Mouse (Mus musculus) E14TG2a.4 (cell line): ENCODE results near the gene Aldh3b1.

Source experiments
- H3K27me3 ChIP-seq: 2 replicates; pipeline ENCODE4 v1.6.1; 2014; ENCODE audit warnings: low read length, control low read depth; ENCODE audit not compliant: insufficient read depth
- H3K36me3 ChIP-seq: 2 replicates; pipeline ENCODE4 v1.6.1; 2014; ENCODE audit warnings: low read length, control low read depth; ENCODE audit not compliant: insufficient read depth
- H3K4me1 ChIP-seq: replicated peaks from 2 replicates; pipeline ENCODE4 v1.6.1; 2014; ENCODE audit warnings: low read depth, low read length, control low read depth
- H3K4me3 ChIP-seq: replicated peaks from 2 replicates; pipeline ENCODE4 v1.5.1; 2014; ENCODE audit warnings: mild to moderate bottlenecking, low read length
- H3K9me3 ChIP-seq: 2 replicates; pipeline ENCODE4 v1.6.1; 2014; ENCODE audit warnings: low read length, control low read depth
- CTCF ChIP-seq: conservative IDR thresholded peaks from 2 replicates; pipeline ENCODE4 v1.5.1; 2014; ENCODE audit warnings: low read length
- NANOG ChIP-seq: IDR thresholded peaks from 2 replicates; pipeline ENCODE4 v1.6.1; 2014; ENCODE audit warnings: borderline replicate concordance, low read length, mixed read lengths
- POU5F1 ChIP-seq: IDR thresholded peaks from 2 replicates; pipeline ENCODE4 v1.6.1; 2014; ENCODE audit warnings: low read length, borderline replicate concordance

The Aldh3b1 gene

GRCm38 (mm10) chr19:3931716-3932115 lies 2.1 kb upstream of the Aldh3b1 start:
- no peaks in the 10 kb centered on the region for H3K36me3 ChIP-seq
- H3K4me1 ChIP-seq: peaks cover 56% of the 10 kb centered on the region
- no peaks in the 10 kb centered on the region for H3K9me3 ChIP-seq
- H3K27me3 ChIP-seq: peaks cover 27% of the 10 kb centered on the region
- no peak for TF ChIP-seq CTCF
- no peak for TF ChIP-seq POU5F1
- no peak for TF ChIP-seq NANOG
- H3K4me3 ChIP-seq: no peak overlapping the region

- H3K9me3 ChIP-seq: no peaks in the 10 kb centered on the region
- peaks cover 44% of the 10 kb centered on the region for H3K4me1 ChIP-seq
- TF ChIP-seq CTCF (no peak), POU5F1 (no peak), NANOG (no peak)
- no peaks in the 10 kb centered on the region for H3K36me3 ChIP-seq
- H3K27me3 ChIP-seq: peaks cover 14% of the 10 kb centered on the region
- peak overlapping the region; percentile 71 for H3K4me3 ChIP-seq
Observed at GRCm38 (mm10) chr19:3930262-3931057, 852 bp upstream of the Aldh3b1 start.

- TF ChIP-seq CTCF: no peak
- TF ChIP-seq POU5F1: no peak
- TF ChIP-seq NANOG: no peak
- 0 out of 2 replicates have a peak, but pooled peaks cover 4% of the 10 kb centered on the region for H3K27me3 ChIP-seq
- peak overlapping the region; percentile 71; the same call in 1 of the 2 replicates for H3K4me3 ChIP-seq
- H3K9me3 ChIP-seq: no peaks in the 10 kb centered on the region
- no peaks in the 10 kb centered on the region for H3K36me3 ChIP-seq
- peaks cover 49% of the 10 kb centered on the region for H3K4me1 ChIP-seq
Observed at GRCm38 (mm10) chr19:3928779-3929178, 829 bp downstream of the Aldh3b1 start.

- H3K27me3 ChIP-seq: 0 out of 2 replicates have a peak, but pooled peaks cover 4% of the 10 kb centered on the region
- TF ChIP-seq POU5F1: no peak
- no peak for TF ChIP-seq CTCF
- no peak for TF ChIP-seq NANOG
- peaks cover 53% of the 10 kb centered on the region for H3K4me1 ChIP-seq
- no peak overlapping the region for H3K4me3 ChIP-seq
- H3K36me3 ChIP-seq: no peaks in the 10 kb centered on the region
- no peaks in the 10 kb centered on the region for H3K9me3 ChIP-seq
Observed at GRCm38 (mm10) chr19:3927989-3928388, 1.6 kb downstream of the Aldh3b1 start.

GRCm38 (mm10) chr19:3926685-3927084 lies 2.9 kb downstream of the Aldh3b1 start:
- H3K36me3 ChIP-seq: no peaks in the 10 kb centered on the region
- TF ChIP-seq CTCF (no peak), NANOG (no peak), POU5F1 (no peak)
- H3K4me1 ChIP-seq: peaks cover 60% of the 10 kb centered on the region

GRCm38 (mm10) chr19:3926279-3926678 lies 3.3 kb downstream of the Aldh3b1 start:
- Histone ChIP-seq H3K36me3 (no peaks in the 10 kb centered on the region), H3K4me1 (peaks cover 60% of the 10 kb centered on the region), H3K4me3 (no peak overlapping the region), H3K9me3 (no peaks in the 10 kb centered on the region), H3K27me3 (0 out of 2 replicates have a peak, but pooled peaks cover 4% of the 10 kb centered on the region)
- TF ChIP-seq POU5F1: no peak
- TF ChIP-seq NANOG: no peak
- no peak for TF ChIP-seq CTCF

More at GRCm38 (mm10) chr19:3926685-3927084, 2.9 kb downstream of the Aldh3b1 start:
- Histone ChIP-seq H3K4me3 (no peak overlapping the region), H3K9me3 (no peaks in the 10 kb centered on the region), H3K27me3 (0 out of 2 replicates have a peak, but pooled peaks cover 4% of the 10 kb centered on the region)

GRCm38 (mm10) chr19:3925859-3926258 lies 3.7 kb downstream of the Aldh3b1 start:
- H3K36me3 ChIP-seq: no peaks in the 10 kb centered on the region
- no peaks in the 10 kb centered on the region for H3K9me3 ChIP-seq
- no peak for TF ChIP-seq CTCF
- no peak for TF ChIP-seq NANOG
- TF ChIP-seq POU5F1: no peak
- H3K4me1 ChIP-seq: peaks cover 57% of the 10 kb centered on the region
- H3K27me3 ChIP-seq: 0 out of 2 replicates have a peak, but pooled peaks cover 4% of the 10 kb centered on the region
- no peak overlapping the region for H3K4me3 ChIP-seq

- H3K36me3 ChIP-seq: no peaks in the 10 kb centered on the region
- peaks cover 57% of the 10 kb centered on the region for H3K4me1 ChIP-seq
- no peak overlapping the region for H3K4me3 ChIP-seq
- H3K27me3 ChIP-seq: no peaks in the 10 kb centered on the region
- no peak for TF ChIP-seq POU5F1
- TF ChIP-seq CTCF: no peak
- no peak for TF ChIP-seq NANOG
- H3K9me3 ChIP-seq: no peaks in the 10 kb centered on the region
Observed at GRCm38 (mm10) chr19:3924868-3925267, 4.7 kb downstream of the Aldh3b1 start.
